Mouse (Mus musculus) heart, adult 2 months (tissue): Measurements from ENCODE around the gene Ccdc62. TPM values are rescaled to one million over a fixed set of nuclear protein-coding genes. Genes with fewer than 3 reads are reported as not detected.

Source experiments
- DNase-seq, 2 experiments: peaks; one replicate each; pipeline ENCODE4 v3.0.0; 2021
- H3K27ac ChIP-seq: fragments of 200-600 bp; 2 replicates; pipeline ENCODE4 v1.8.1; 2022
- H3K27me3 ChIP-seq: fragments of 200-500 bp; 2 replicates; pipeline ENCODE4 v1.6.1; 2012; ENCODE audit warnings: mild to moderate bottlenecking, low read length, inconsistent platforms, mixed read lengths; ENCODE audit not compliant: control insufficient read depth, insufficient read depth
- H3K36me3 ChIP-seq: fragments of 200-500 bp; 2 replicates; pipeline ENCODE4 v1.6.1; 2012; ENCODE audit warnings: low read length, inconsistent platforms; ENCODE audit not compliant: control insufficient read depth, insufficient read depth
- H3K4me1 ChIP-seq: fragments of 200-500 bp; 2 replicates; pipeline ENCODE4 v1.6.1; 2011; ENCODE audit warnings: low read length; ENCODE audit not compliant: control insufficient read depth, insufficient read depth
- H3K4me3 ChIP-seq: fragments of 200-600 bp; 2 replicates; pipeline ENCODE4 v1.8.1; 2022
- H3K79me2 ChIP-seq: fragments of 200-500 bp; replicated peaks from 2 replicates; pipeline ENCODE4 v1.6.1; 2012; ENCODE audit warnings: mild to moderate bottlenecking, inconsistent platforms, low read length, moderate library complexity, mixed read lengths; ENCODE audit not compliant: control insufficient read depth, insufficient read depth
- H3K9ac ChIP-seq: fragments of 200-500 bp; 2 replicates; pipeline ENCODE4 v1.6.1; 2012; ENCODE audit warnings: low read depth, mild to moderate bottlenecking, control low read depth, inconsistent platforms, low read length, mixed read lengths
- CTCF ChIP-seq: fragments of 200-600 bp; IDR thresholded peaks from 2 replicates; pipeline ENCODE4 v1.8.1; 2022; ENCODE audit warnings: antibody characterized with exemption, mild to moderate bottlenecking, moderate library complexity
- EP300 ChIP-seq: fragments of 200-500 bp; IDR thresholded peaks from 2 replicates; pipeline ENCODE4 v1.6.1; 2011; ENCODE audit warnings: low read depth, low read length, control low read depth; ENCODE audit not compliant: insufficient read depth
- POLR2A ChIP-seq: fragments of 200-500 bp; IDR thresholded peaks from 2 replicates; pipeline ENCODE4 v1.6.1; 2011; ENCODE audit warnings: mild to moderate bottlenecking, low read depth, low read length, control low read depth; ENCODE audit not compliant: insufficient read depth
- WGBS: fragments of 180-500 bp; shearing (Covaris S2); methylation state at CpG from one replicate; pipeline ENCODE4 v1.1.7; 2018; 5-methylcytosine and 5-hydroxymethylcytosine counted together
- intact Hi-C: fragments of 180-260 bp; cut with DNase I; formaldehyde crosslinking; loops from one replicate; pipeline ENCODE4 v1.15.1; 2025
- long read RNA-seq: library from polyadenylated mRNA; stranded (forward); transcript quantifications from one replicate; pipeline ENCODE4 v2.0.0, GENCODE M21; 2021
- polyA plus RNA-seq: library from polyadenylated mRNA; depleted of rRNA; stranded (reverse); fragments of >200 nt; gene quantifications from 2 replicates; pipeline ENCODE4 v1.2.3, GENCODE M21; 2012; rRNA removed
- total RNA-seq, 2 experiments: library from RNA; stranded (reverse); gene quantifications; 2 replicates each; pipeline ENCODE4 v1.2.3; 2021

Gene Ccdc62
- 1 to 10 TPM; 1.9 to 2.5 TPM for total RNA-seq
- polyA plus RNA-seq: 2.0 and 3.7 TPM in 2 replicates
- long read RNA-seq, full-length matches to known transcripts: 2 of 5 reads
- long read RNA-seq, partial matches to known transcripts: 1 of 5 reads
- long read RNA-seq, other reads (novel, unspliced or antisense): 2 of 5 reads

DNA sequence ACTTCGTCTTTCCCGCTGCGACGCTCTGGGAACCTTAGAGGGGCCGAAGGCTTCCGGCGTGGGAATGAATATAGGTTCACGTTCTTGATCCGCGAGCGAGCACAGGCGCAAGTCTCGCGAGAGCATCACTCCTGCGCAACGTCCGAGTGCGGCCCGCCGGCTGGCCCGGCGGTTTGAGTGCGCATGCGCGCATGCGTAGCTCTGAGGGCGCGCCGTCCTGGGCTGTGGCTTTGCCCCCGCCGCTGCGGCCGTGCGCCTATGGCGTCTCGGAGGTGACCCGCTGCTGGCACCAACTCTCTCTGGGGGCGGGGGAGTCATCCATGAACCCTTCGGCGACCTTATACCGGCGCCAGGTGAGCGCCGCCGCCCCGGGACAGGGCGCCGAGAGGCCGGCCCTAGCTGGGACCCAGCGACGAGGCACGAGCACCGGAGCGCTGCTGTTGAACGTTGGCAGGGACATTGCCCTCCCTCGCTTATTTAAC lies at the start of gene Ccdc62:
TSS of gene Ccdc62 (plus strand) at position 172 of the 482 bp plus-strand sequence.
- intact Hi-C loops: no loop called here
- peak within 1 kb of the TSS; percentile 97 for H3K9ac ChIP-seq
- peak within 1 kb of the TSS; percentile 96 for H3K4me3 ChIP-seq
- peaks cover 2% of the 10 kb centered on the region for H3K4me1 ChIP-seq
- WGBS: under 1% methylated on average over 56 of the region's 56 CpGs
- DNase-seq: peak; percentile 93 to 95
- peak within 1 kb of the TSS; percentile 98 for H3K27ac ChIP-seq
- peak; percentile 43; the same call in 1 of the 2 replicates for TF ChIP-seq EP300
- peak; percentile 98 for TF ChIP-seq POLR2A
- no peak for TF ChIP-seq CTCF
- no peaks in the 10 kb centered on the region for H3K27me3 ChIP-seq
- no peaks in the 10 kb centered on the region for H3K79me2 ChIP-seq
- H3K36me3 ChIP-seq: no peaks in the 10 kb centered on the region; the same call in 1 of the 2 replicates

DNA sequence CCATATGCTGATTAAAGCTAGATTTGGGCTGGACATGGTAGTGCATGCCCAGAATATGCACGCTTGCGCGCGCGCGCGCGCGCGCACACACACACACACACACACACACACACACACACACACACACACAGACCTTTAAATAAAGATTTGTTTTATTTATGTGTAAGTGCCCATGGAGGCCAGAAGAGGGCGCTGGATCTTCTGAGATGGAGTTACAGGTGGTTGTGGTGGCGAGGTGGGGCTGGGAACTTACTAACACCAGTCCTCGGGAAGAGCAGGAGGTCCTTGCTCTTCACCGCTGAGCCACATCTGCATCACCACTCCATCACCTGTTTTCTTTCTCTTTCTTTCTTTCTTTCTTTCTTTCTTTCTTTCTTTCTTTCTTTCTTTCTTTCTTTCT lies 49.7 kb upstream of the Ccdc62 start:
- intact Hi-C loops: no loop called here
- TF ChIP-seq CTCF (peak; percentile 30), EP300 (no peak), POLR2A (no peak)
- H3K79me2 ChIP-seq: no peaks in the 10 kb centered on the region

DNA sequence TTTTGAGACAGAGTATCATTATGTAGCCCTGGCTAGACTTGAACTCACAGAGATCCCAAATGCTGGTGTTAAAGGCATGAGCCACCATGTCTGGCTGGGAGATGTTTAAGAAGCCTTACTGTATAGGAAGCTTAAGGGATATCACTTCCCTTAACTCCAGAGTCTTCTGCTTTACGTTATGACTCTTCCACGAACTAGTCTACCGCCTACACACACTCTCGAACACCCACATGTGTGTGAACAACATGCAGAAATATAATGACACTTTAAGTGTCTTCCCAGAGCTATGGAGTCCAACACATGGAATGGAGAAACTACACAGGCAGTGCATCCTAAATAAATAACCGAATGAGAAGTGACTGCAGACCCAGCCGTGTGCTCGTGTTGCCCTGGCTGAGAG lies 46.6 kb upstream of the Ccdc62 start:
- no peak for DNase-seq
- Histone ChIP-seq H3K4me3 (no peak overlapping the region), H3K36me3 (no peaks in the 10 kb centered on the region), H3K27me3 (no peaks in the 10 kb centered on the region), H3K79me2 (no peaks in the 10 kb centered on the region), H3K4me1 (no peaks in the 10 kb centered on the region), H3K9ac (no peak overlapping the region), H3K27ac (no peak overlapping the region)
- TF ChIP-seq CTCF: no peak
- TF ChIP-seq EP300: no peak
- no peak for TF ChIP-seq POLR2A
- WGBS: 61% methylated on average over 7 of the region's 7 CpGs
- intact Hi-C loops: no loop called here

More for the DNA sequence above, 49.7 kb upstream of the Ccdc62 start:
- no peak for DNase-seq
- H3K4me1 ChIP-seq: no peaks in the 10 kb centered on the region; the same call in 1 of the 2 replicates
- H3K9ac ChIP-seq: no peak overlapping the region
- no peaks in the 10 kb centered on the region for H3K36me3 ChIP-seq
- no peak overlapping the region for H3K4me3 ChIP-seq
- H3K27ac ChIP-seq: no peak overlapping the region
- WGBS: 85% methylated on average over 14 of the region's 14 CpGs
- no peaks in the 10 kb centered on the region for H3K27me3 ChIP-seq

DNA sequence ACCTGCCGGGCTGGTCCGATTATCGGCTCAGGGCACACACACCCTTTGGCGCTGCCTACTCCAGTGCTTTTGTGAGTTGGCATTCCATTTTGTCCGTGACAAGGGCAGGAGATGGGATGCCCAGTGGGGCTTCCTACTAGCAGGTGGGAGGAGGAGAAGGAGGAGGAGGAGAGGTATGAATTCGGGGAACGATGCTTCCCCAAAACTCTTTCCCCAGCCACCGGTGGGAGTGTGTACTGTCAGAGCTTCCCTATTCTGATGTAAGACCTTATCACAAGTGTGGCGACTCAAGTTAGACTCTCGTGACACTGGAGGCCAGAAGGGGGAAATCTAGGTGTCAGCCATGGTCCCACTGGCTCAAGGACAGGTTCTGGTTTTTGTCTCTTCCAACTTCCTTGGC lies 46.1 kb upstream of the Ccdc62 start:
- 64% methylated on average over 10 of the region's 10 CpGs for WGBS
- DNase-seq: no peak
- Histone ChIP-seq H3K27ac (no peak overlapping the region), H3K4me1 (no peaks in the 10 kb centered on the region), H3K27me3 (no peaks in the 10 kb centered on the region), H3K4me3 (no peak overlapping the region), H3K9ac (no peak overlapping the region), H3K36me3 (no peaks in the 10 kb centered on the region), H3K79me2 (no peaks in the 10 kb centered on the region)
- intact Hi-C loops: no loop called here
- TF ChIP-seq EP300 (no peak), POLR2A (no peak), CTCF (no peak)

DNA sequence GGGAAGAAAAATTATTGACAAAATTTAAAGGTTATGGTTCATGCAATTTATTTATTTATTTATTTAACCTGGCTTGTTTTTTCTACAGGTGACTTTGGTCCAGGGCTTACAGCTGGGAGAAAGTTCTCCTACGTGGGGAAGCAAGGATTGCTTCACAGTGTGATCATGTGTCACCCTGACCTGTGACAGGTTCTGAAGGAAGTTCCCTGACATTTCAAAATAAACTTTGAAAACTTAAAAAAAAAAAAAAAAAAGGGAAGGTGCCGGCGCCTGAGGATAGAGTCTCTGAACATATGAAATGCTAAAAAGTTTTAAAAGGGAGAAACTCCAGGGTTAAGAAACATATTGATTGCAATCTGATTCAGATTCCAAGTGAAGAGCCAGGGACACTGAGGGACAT lies 44.1 kb upstream of the Ccdc62 start:
- H3K4me1 ChIP-seq: no peaks in the 10 kb centered on the region
- H3K27ac ChIP-seq: no peak overlapping the region
- 70% methylated on average over 3 of the region's 3 CpGs for WGBS
- H3K27me3 ChIP-seq: no peaks in the 10 kb centered on the region
- DNase-seq: no peak
- TF ChIP-seq POLR2A: no peak
- TF ChIP-seq CTCF: no peak
- TF ChIP-seq EP300: no peak
- H3K36me3 ChIP-seq: no peaks in the 10 kb centered on the region
- no peak overlapping the region for H3K4me3 ChIP-seq
- intact Hi-C loops: no loop called here
- no peak overlapping the region for H3K9ac ChIP-seq
- H3K79me2 ChIP-seq: no peaks in the 10 kb centered on the region

DNA sequence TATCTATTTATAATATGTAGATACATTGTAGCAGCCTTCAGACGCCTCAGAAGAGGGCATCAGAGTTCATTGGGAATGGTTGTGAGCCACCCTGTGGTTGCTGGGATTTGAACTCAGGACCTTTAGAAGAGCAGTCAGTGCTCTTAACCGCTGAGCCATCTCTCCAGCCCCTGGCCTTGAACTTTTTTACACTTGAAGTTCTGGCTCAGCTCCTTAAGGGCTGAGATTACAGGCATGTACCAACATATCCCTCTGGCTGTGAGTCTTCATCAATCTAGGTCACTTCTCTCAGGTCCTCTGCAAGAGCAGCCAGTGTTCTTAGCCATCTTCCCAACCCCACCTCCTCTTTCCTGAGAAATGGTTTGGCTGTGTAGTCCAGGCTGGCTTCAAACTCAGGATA lies 40.2 kb upstream of the Ccdc62 start:
- Histone ChIP-seq H3K27me3 (no peaks in the 10 kb centered on the region), H3K9ac (no peak overlapping the region), H3K4me3 (no peak overlapping the region), H3K4me1 (no peaks in the 10 kb centered on the region), H3K27ac (no peak overlapping the region), H3K36me3 (no peaks in the 10 kb centered on the region), H3K79me2 (no peaks in the 10 kb centered on the region)
- DNase-seq: no peak
- TF ChIP-seq EP300 (no peak), POLR2A (no peak), CTCF (no peak)
- WGBS: 80% methylated on average over 2 of the region's 2 CpGs
- intact Hi-C loops: no loop called here

DNA sequence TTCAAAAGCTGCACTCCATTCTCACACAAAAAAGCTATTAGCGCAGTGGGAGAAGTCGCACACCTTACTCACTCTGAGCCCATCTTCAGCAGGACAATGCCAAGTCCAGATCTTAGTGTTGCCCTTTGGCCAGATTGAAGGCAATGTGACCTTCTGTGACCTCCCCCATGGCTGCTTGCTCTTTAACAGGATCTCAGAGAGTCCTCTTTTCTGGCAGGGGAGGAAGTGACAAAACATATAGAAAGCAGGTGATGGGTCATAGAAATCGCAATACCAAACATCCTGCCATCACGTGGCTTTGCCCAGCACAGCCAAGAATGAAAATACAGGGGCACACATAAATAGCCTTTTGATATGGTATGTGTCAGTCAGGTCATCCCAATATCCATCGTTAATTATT lies 39.5 kb upstream of the Ccdc62 start:
- H3K27ac ChIP-seq: no peak overlapping the region
- no peak overlapping the region for H3K9ac ChIP-seq
- intact Hi-C loops: no loop called here
- H3K4me1 ChIP-seq: no peaks in the 10 kb centered on the region
- no peaks in the 10 kb centered on the region for H3K79me2 ChIP-seq
- no peaks in the 10 kb centered on the region for H3K36me3 ChIP-seq
- H3K4me3 ChIP-seq: no peak overlapping the region
- WGBS: 60% methylated on average over 5 of the region's 5 CpGs
- TF ChIP-seq CTCF: no peak
- TF ChIP-seq EP300: no peak
- no peak for TF ChIP-seq POLR2A
- DNase-seq: no peak
- no peaks in the 10 kb centered on the region for H3K27me3 ChIP-seq
